Mouse (Mus musculus) urinary bladder, postnatal 25 days (tissue): ENCODE measurements around the gene Rpp30.

Source experiments
- DNase-seq: peaks from one replicate; pipeline ENCODE4 v3.0.0; 2022; ENCODE audit warnings: low spot score

The Rpp30 gene

DNA sequence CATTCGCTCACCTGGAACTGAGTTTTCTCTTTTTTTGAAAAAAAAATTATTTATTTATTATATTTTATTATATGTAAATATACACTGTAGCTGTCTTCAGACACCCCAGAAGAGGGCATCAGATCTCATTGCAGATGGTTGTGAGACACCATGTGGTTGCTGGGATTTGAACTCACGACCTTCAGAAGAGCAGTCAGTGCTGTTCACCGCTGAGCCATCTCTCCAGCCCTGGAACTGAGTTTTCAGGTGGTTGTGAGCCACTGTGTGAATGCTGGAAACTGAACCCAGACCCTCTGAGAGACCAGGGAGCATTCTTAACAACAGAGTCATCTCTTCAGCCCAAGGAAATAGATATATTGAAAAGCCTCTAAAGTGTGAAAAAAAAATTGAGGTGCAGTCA is 44.9 kb downstream of the Rpp30 start:
- no peak for DNase-seq

DNA sequence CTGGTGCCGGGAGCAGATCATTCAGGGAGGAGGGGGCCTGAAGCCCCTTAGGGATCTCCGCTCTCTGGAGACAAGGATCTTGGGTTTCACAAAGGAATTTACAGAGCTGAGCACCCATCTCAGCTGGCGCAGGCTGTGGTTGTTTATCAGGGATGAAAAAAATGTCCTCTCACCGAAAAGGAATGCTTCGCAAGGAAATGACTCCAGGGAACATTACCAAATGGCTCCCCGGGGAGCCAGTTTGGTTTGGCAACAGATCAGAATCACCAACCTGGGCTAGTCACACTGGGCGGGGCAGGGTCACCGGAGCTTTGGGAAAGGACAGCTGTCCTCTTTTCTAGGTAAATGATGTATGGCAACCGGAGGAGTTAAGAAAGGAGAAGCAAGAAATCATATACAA is 45.7 kb downstream of the Rpp30 start:
- peak; percentile 12 for DNase-seq

- DNase-seq = no peak
Observed at GRCm38 (mm10) chr19:36129643-36130042, 46.1 kb downstream of the Rpp30 start.

- no peak for DNase-seq
Observed at GRCm38 (mm10) chr19:36130181-36130580, 46.7 kb downstream of the Rpp30 start.

- DNase-seq = no peak
Observed at GRCm38 (mm10) chr19:36131990-36132389, 48.5 kb downstream of the Rpp30 start.

GRCm38 (mm10) chr19:36133064-36133463 is 49.5 kb downstream of the Rpp30 start:
- DNase-seq = no peak

- DNase-seq = no peak
Observed at GRCm38 (mm10) chr19:36133731-36134130, 50.2 kb downstream of the Rpp30 start.

- no peak for DNase-seq
Observed at GRCm38 (mm10) chr19:36143571-36143970, 60.1 kb downstream of the Rpp30 start.

- DNase-seq = no peak
Observed at GRCm38 (mm10) chr19:36148578-36148977, 65.1 kb downstream of the Rpp30 start.

- DNase-seq = no peak
Observed at GRCm38 (mm10) chr19:36150241-36151007, 66.9 kb downstream of the Rpp30 start.
